Mouse (Mus musculus): Measurements from ENCODE around the gene Zdhhc13.

Gene Zdhhc13

DNA sequence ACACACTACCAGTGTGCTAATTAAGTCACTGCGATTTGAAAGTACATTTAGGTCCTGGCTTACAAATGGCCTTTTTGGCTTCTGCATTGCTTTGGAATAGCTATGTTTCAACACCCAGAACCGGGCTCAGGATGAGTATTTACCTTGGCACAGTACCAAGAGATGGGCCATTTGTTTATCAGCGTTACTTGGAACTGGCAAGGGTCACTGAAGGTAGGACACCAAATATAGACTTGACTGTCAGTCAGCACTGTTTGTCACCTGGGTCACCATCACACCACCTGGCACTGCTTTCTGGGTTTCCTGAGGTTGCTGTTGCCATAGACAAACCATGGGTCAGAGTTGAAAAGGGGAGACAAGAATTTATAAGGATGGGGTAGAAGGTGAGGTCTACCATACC lies 53.5 kb downstream of the Zdhhc13 start:
- DNase-seq (ENCODE audit: low spot score) = no peak

DNA sequence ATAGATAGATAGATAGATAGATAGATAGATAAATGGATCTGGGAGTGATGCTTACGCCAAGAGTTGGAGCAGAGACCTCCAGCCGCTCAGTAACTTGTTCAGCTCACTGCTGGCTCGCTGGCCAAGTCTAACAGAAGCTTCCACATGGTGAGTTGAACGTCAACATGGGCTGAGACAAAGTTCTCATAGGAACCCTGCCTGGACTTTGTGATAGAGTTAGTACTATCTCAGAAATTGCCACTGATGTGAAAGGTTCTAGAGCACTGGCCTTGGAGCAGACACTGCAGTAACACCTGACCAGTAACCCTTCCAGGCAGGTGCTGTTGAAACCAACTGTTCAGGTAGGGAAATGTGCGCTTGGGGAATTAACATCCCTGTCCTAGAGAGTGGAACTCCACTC lies 54.7 kb downstream of the Zdhhc13 start:
- DNase-seq (ENCODE audit: low spot score) = no peak

GRCm38 (mm10) chr7:48845213-48845973 lies 56.6 kb downstream of the Zdhhc13 start:
- no peak for DNase-seq (ENCODE audit: low spot score)

GRCm38 (mm10) chr7:48846755-48847154 lies 58.0 kb downstream of the Zdhhc13 start:
- no peak for DNase-seq (ENCODE audit: low spot score)

GRCm38 (mm10) chr7:48847820-48848650 lies 59.2 kb downstream of the Zdhhc13 start, which contains the start of gene Csrp3:
TSS of gene Csrp3 (minus strand) at chr7:48848033.
- no peak for DNase-seq (ENCODE audit: low spot score)

- no peak for DNase-seq (ENCODE audit: low spot score)
Observed at GRCm38 (mm10) chr7:48851529-48852104, 62.8 kb downstream of the Zdhhc13 start.

DNA sequence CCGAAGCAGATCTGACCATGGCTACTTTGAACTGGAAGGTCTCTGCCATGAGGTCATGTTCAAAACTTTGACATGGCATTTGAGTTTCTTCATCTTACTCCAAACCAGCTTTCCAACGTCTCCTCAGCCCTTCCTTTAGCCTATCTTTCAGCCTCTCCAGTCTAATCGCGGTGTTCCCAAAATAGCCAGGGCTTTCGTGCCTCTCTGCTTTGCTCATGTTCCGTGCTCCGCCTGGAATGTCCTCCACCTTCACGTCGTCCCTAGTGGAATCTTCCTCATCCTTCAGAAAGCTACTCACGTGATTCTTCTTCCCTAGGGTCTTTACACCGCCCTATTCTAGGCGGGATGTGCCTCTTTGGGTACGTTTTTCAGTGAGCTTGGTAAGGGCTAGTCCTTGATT lies 64.7 kb downstream of the Zdhhc13 start:
- DNase-seq (ENCODE audit: low spot score) = no peak

DNA sequence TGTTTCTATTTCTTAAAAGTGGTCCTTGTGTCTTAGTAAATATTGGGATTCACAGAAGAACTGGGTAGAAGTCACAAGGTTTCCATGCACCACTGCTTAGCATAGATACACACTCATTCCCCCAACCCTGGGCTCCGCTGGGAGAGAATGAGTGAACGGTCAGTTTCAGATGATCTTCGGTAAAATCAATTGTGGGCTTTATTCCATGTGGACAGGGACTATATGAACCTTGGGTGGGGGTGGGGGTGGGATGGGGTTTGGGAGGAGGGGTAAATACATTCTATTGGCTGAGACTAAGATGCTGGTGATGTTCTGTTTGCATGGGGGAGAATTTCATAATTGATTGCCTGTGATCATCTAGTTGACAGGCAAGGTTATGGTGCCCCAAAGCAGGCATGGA lies 66.7 kb downstream of the Zdhhc13 start:
- DNase-seq (ENCODE audit: low spot score) = no peak

DNA sequence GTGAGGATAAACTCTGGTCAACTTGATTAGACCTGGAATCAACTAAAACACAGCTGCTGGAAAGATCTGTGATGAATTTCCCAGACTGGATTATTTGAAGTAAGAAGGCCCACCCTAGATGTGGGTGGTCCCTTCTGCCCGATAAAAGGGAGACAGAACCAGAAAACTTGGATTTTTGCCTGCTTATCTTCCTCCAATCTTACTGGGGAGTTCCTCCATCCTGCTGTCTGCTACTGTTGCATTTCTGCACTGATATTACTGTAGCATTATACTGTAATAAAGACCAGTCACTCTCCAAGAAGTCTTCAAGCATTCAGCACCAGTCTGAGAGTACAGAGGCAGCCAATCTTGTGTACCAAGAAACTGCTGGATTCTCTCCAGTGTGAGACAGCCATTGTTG lies 69.5 kb downstream of the Zdhhc13 start:
- DNase-seq (ENCODE audit: low spot score) = no peak

GRCm38 (mm10) chr7:48859362-48859761 lies 70.6 kb downstream of the Zdhhc13 start:
- DNase-seq (ENCODE audit: low spot score) = no peak

DNA sequence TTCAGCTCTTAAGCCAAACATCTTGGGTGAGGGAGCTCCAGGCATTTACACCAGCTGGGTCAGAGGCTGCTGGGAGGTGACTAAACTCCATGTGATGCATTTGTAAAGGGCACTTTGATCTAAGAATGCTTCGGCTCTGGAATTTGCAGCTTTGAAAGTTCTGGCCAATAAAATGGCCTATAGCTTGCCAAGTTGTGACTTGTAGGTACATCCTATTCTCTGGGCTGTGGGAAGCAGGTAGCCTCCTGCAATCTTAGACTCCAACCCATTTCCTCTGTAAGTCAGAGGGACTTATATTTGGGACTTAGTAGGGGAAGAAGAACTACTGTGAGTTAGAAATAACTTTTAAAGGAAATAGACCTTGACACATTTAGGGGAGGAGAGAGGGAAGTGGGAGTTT lies 72.1 kb downstream of the Zdhhc13 start:
- DNase-seq (ENCODE audit: low spot score) = no peak

GRCm38 (mm10) chr7:48861796-48862195 lies 73.0 kb downstream of the Zdhhc13 start:
- DNase-seq (ENCODE audit: low spot score) = no peak

DNA sequence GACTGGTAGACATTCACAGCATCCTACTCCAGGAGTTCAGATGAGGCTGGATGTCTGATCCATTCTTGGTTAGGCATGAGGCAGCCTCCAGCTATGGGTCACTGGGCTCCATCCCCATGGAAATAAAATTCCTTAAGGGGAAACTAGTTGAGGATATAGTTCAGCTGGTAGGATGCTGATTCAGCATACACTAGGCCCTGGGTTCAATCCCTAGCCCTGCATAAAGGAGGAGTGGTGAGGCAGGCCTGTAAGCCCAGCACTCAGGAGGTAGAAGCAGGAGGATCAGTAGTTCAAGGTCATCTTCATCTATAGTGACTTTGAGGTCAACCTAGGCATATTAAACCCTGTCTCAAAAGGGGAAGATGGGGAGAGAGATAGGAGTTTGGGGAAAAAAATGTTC lies 75.4 kb downstream of the Zdhhc13 start:
- no peak for DNase-seq (ENCODE audit: low spot score)

DNA sequence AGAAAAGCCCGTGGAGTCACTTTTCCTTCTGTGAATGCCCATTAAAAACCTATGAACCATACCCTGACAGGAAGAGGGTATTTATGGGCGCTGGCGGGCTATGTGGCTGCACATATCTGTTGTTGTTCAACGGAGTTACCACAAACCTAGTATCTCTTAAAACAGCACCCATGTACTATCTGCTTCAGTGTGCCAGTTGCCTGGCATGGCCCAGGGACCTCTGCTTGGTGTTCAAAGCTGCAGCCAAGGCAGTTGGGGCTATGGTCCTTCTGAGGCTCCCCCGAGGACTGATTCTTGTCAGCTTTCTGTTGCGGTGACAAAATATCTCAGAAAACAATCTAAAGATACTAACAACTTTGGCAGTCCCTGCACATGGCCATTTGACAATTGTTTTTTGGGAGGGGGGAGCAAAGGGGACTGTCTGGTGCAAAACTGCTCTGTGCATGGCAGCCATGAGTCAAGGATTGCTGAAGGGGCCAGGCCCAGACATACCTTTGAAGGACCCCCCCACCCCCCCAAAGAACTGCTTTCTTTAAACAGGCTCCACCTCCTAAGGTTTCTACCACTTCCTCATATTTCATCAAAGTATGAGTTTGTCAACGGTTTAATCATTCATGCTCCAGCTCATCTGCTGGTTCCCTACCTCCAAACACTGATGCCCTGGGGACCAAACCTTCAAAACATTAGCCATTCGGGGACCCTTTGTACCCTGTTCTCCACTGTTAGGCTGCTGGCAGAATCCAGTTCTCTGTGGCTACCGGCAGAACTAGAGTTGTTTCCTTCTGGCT lies 76.1 kb downstream of the Zdhhc13 start:
- DNase-seq (ENCODE audit: low spot score) = no peak

DNA sequence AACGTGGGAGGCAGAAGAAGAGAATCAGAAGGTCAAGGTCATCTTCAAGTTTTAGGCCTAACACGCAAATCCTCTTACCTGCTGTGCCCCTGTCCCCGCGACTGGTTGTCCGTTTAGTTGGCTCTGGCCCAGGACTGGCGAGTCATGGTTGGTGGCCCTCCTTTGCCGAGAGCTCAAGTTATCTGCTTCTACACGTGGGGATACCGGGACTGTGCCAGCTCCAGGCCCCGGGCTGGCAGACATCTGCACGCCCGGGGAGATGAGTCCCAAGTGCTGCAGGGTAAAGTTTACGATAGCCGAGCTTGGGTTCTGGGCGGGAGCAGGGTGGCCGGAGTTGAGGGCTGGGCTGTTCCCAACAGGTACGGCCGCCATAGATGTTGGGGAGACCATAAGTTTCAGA lies 78.8 kb downstream of the Zdhhc13 start:
- no peak for DNase-seq (ENCODE audit: low spot score)

- no peak for DNase-seq (ENCODE audit: low spot score)
Observed at GRCm38 (mm10) chr7:48870144-48870543, 81.3 kb downstream of the Zdhhc13 start.

- no peak for DNase-seq (ENCODE audit: low spot score)
Observed at GRCm38 (mm10) chr7:48870579-48871180, 81.9 kb downstream of the Zdhhc13 start.

DNA sequence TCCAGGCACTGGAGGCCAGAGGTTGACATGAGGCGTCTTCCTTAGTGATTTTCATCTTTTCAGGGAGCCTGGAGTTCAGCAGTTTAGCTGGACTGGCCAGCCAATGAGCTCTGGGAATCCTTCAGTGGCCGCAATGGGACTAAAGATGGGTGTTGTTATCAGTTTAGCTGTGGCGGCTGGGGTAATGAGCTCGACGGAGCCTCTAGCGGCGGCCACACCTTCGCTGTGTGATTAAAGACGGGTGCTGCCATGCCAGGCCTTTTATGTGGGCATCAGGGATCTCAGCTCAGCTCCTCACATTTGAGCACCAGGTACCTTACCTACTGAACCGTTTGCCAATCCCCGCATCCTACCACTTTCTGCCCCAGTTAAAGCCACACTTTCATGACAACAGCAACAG lies 82.5 kb downstream of the Zdhhc13 start:
- DNase-seq (ENCODE audit: low spot score) = no peak

DNA sequence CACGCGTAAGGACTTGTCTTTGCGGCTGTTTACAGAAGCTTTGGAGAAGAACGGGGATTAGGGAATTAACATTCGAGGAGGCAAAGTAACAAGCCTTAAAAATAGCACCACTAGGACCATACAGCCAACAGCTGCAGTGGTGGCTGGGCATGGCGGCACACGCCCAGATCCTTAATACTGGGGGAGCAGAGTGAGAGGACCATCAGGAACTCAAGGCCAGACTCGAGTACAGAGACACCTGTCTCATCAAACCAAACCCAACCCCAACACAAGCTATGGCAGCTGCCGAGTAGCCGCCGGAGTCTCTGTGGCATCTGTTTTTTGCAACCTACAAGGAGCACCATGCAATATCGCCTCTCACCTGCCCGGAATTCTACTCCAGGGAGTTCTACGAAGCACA lies 86.3 kb downstream of the Zdhhc13 start:
- no peak for DNase-seq (ENCODE audit: low spot score)

GRCm38 (mm10) chr7:48876526-48876925 lies 87.7 kb downstream of the Zdhhc13 start:
- no peak for DNase-seq (ENCODE audit: low spot score)

Measured in ovary, postnatal 36 days (tissue).